Mouse (Mus musculus): Measurements from ENCODE around the gene Cttnbp2.

Gene Cttnbp2

GRCm38 (mm10) chr6:18322950-18323349 is 191.7 kb downstream of the Cttnbp2 start:
- no peak for DNase-seq (ENCODE audit: low read depth, low spot score)
